Mouse (Mus musculus) olfactory bulb, adult 2 months (tissue): ENCODE results near the gene Crp.

Experiments used
- CTCF ChIP-seq: fragments of 200-500 bp; IDR thresholded peaks from 2 replicates; pipeline ENCODE4 v1.5.1; 2012; ENCODE audit warnings: low read depth, mild to moderate bottlenecking, low read length, moderate library complexity; ENCODE audit not compliant: insufficient read depth
- POLR2A ChIP-seq: fragments of 200-500 bp; IDR thresholded peaks from 2 replicates; pipeline ENCODE4 v1.6.1; 2012; ENCODE audit warnings: mild to moderate bottlenecking, low read depth, low read length, moderate library complexity; ENCODE audit not compliant: insufficient read depth

DNA sequence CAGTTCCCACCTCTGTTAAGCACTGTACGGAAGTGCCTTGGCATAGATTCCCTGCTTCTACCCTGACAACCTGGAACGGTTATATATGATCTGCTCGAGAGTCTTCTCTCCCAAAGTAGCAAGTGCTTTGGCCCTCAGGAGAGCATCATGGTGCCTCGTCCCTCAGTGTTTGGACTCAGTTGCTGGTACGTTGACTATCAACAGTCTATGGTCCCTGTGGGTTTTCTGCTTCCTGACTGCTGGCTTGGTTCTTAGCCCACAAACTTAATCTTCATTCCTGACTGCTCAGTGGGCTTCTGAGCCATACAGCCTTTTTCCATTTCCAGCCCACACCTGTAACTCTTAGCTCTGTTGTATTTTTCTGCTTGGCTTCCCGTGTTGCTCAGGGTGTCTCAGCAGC lies 44.0 kb upstream of the Crp start:
- TF ChIP-seq CTCF = no peak
- no peak for TF ChIP-seq POLR2A
